Mouse (Mus musculus): ENCODE measurements around the gene Grm6.
A peak's percentile ranks its signal among the peaks of the same experiment; 100 is the strongest.

Gene Grm6

DNA sequence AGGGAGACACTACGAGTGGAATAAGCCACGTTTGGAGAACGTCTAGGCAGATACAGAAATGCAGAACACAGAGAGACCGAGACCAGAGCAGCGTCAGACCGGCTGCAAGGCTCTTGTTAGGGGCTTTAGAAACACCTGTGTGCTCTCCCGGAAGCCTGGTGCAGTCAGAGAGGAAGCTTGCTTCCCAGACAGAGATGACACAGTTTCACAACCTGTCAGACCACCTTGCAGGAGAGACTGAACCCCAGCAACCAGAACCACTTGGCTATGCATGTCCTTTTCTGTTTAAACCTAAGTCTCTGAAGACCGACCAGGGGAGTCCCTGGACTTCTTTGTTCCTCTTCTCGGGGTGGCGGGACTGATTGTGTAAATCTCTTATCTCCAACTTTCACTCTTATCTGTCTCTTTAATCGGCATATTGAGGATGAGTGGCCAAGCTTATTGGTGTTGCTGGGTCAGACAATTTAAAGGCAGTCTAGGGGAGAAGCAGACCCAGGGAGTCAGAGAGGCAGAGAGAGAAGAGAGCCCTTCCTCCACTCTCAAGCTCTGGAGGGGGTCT, at the start of gene Grm6:
Grm6 (plus strand) TSS at position 509 of the 559 bp plus-strand sequence.
- DNase-seq (ENCODE audit: low spot score): no peak

DNA sequence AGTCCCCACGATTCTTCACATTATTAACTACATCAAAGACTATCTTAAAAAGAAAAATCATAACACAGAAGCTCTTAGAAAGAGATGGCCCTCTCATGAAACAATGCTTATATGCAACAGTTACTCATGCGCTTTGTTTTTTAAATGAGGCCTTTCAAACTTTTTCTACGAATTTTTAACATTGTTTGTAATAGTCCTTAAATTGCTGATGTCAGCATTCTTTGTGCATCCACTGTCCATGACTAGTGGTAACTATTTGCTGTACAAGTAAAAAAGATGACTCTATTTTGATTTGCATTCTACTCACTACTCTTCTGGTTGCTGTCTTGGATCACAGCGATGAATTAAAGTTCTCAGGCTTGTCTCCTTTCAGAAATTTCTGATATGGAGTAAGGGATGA, 36.3 kb upstream of the Grm6 start:
- no peak for DNase-seq (ENCODE audit: low spot score)

DNA sequence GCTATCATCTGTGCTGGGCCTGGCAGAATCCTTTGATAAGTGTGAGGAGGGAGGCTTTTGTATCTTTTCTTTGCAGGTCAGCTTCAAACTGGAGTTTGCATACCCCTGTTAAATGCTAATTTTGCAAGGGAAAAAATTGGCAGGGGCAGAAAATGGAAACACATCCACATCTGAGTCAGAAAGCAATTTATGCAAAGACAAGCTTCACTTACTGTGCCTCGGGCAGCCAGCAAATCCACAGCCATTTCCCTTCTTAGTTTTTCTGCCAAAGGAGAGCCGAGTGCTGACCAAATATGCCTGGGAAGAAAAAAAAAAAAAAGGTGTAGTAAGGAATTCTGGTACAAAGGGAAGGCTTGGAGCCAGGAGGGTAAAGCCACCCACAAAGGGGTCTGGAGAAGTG, 24.3 kb upstream of the Grm6 start:
- DNase-seq (ENCODE audit: low spot score): no peak

DNA sequence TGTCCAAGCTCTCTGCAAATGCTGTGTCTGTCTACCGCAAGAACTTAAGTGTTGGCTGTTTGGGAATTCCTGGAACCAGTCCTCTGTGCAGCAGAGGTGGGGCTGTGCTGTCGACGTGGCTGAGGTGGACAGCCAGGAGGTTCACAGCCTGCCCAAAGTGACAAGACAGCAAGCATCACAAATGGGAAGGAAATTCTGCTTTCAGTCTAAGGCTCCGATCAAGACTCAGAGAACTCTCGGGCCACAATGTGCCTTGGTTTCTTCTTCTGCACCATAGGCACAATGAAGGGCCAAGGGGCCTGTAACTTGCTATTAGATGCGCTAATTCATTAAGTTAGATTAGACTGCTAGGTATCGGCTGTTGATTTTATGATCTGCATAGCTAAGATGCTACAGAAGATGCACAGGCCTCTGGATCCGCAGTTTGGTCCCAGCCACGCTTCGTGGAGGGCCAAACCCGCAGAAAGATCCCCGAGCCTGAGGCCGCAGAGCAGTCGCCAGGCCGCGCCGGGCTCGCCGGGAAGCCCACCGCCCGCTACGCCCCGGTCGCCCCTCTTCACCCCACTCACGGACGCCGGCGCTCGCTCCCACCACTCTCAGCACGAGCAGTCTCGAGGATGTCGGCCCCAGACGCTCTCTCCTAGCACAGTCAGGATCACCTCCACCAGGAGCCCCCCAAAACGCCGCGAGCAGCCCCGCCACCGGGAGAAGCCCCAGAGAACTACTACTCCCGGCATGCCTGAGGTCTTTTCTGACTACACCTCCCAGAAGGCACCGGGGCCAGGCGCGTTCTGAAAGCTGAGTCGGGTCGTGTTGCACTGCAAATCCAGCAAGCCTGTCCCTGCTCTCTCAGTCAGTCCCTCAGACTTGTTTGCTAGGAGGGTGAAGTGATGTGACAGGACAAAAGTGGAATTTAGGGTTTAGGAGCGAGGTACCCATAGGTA, 23.2 kb upstream of the Grm6 start, which contains the start of gene Zfp354c:
Zfp354c (minus strand) TSS at position 715 of the 944 bp plus-strand sequence.
- peak; percentile 94 for DNase-seq (ENCODE audit: low spot score)

DNA sequence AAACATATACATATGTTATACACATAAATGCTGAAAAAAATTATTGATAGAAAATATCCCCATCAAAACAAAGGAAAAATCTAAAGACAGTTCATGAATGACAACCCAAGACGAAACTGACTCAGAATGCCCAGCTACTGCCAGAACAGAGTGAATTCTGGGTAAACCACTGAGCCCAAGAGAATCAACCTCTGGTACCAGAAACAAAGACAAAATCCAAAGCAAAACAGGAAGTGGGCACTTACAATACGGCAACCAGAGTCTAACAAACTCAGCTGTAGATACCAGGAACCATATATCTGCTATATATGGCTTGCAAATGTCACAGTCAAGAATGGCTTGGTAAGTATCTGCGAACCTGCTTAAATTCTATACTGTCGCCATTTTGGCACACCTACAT, 14.8 kb upstream of the Grm6 start:
- no peak for DNase-seq (ENCODE audit: low spot score)

DNA sequence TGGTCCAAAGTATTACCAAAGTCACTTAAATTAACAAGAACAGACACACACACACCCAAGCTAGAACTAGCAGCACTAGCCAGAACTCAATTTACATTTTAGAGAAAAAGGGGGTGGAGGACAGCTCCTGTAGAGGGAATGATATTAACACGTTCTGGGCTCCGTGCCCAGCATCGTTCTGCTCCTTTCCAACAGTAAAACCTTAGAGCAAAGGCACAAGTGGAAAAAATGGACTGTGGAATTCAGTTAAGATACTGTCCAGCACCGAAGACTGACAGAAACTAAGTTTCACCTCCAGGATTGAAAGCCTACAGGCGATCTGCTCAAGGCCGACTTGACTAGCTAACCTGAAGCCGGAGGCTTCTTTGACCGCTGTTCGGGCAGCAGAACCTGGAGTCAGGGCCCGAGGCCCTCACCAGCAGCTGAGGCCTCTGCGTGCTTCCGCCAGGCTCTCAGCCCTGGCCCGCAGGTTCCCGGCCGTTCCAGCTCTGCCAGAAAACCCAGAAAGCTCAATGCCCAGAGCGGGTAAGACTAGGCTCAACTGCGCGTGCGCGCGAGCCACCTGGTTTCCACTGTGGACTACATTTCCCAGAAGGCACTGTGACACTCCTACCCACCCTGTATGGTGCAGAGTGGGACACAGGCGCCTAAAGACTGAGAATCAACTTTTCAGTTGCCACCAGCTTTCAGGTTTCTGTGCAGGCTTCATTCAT, 9.3 kb upstream of the Grm6 start, which contains the start of gene Zfp879:
Zfp879 (minus strand) TSS at position 530 of the 713 bp plus-strand sequence.
- DNase-seq (ENCODE audit: low spot score): peak; percentile 96

DNA sequence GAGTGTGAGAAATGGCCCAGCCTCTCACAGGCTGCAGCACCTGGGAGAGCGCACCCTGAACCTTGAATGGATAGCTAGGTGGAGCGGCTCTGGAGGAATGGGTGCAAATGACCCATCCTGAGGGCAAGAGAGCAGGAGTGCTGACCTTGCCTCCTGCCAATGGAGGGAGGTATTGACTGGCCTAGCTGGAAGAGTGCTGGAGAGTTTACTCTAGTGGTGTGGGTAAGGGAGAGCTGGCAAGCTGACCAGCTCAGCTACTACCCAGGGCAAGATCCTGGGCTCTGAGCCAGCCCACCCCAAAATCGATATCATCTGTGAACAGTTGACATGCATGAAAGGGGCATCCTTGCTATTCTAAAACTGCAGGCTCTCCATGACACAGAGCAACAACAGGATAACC, 4.5 kb upstream of the Grm6 start:
- no peak for DNase-seq (ENCODE audit: low spot score)

DNA sequence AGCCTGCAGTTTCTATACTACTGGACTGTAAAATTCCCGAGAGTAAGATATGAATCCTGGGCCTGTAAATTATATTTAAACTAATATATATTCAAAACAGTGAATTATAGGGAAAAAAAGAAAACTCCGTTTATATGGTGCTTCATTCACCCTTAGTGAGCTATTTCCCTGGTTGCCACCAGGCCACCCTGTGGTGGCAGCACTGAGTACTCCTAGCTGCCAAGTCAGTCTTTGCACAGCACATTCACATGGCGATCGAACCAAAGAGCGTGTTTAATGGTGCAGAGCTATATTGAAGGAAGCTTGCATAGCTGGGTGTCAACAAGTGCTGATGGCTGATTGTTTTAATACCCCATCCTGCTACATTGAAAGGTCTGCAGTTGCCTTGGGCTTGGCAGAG, 3.4 kb upstream of the Grm6 start:
- peak; percentile 6 for DNase-seq (ENCODE audit: low spot score)

DNA sequence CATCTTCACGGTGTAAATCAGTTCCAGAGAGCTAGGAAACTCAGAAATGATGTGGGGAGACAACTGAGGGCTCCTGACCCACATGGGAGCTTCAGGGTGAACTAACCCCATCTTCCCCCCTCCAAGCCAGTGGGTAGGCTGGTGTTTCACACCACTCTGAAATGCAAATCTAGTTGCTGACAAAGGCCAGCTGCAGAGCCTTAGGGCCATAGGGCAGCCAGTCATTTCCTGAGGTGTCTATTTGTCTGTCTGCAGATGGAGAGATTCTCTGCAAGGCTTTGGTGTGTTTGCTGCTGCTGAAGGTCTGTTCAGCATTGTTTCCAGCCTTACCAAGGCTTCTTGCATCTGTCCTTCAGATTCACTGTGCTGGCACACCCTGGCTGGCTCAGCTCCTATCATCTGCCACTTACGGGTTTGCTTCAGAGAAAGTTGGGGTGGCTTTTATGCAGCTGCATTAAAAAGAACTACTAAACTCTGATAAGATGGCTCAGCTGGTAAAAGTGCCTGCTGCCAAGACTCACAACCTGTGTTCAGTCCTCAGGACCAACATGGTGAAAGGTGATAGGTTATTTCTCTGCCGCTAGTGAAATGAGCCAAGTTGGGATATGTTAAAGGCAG, 1.9 kb upstream of the Grm6 start:
- DNase-seq (ENCODE audit: low spot score): no peak

DNA sequence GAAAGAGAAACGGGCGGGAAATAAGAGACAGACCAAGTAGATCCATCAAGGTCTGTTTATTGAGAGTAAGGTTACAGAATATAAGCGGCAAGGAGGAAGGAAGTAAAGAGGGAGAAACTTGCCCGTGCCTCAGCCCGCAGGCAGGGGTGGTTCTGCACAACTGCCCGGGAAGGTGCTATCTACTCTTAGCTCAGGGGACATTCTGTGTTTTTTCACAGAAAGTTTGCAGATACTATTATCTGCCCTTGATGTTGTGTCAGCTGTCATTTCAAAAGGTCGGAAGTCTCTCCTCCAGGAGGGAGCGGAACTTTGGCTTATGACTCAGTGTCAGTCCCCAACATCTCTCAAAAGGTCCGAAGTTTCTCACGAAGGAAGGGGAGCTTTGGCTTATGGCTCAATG, 1.2 kb upstream of the Grm6 start:
- peak; percentile 4 for DNase-seq (ENCODE audit: low spot score)

DNA sequence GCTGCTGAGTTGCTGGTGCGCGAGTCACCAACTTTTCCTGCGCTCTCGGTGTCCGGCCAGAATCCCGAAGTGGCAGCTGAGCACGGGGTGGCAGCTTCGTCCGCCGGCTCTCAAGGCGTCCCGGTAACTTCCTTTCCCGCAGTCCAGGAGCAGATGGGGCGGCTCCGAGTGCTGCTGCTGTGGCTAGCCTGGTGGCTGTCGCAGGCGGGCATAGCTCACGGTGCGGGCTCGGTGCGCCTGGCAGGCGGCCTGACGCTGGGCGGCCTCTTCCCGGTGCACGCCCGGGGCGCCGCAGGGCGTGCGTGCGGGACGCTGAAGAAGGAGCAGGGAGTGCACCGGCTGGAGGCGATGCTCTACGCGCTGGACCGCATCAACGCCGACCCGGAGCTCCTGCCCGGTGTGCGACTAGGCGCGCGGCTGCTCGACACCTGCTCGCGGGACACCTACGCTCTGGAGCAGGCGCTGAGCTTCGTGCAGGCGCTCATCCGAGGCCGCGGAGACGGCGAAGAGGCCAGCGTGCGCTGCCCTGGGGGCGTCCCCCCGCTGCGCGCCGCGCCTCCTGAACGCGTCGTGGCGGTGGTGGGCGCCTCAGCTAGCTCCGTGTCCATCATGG, 610 bp downstream of the Grm6 start:
- peak; percentile 20 for DNase-seq (ENCODE audit: low spot score)

DNA sequence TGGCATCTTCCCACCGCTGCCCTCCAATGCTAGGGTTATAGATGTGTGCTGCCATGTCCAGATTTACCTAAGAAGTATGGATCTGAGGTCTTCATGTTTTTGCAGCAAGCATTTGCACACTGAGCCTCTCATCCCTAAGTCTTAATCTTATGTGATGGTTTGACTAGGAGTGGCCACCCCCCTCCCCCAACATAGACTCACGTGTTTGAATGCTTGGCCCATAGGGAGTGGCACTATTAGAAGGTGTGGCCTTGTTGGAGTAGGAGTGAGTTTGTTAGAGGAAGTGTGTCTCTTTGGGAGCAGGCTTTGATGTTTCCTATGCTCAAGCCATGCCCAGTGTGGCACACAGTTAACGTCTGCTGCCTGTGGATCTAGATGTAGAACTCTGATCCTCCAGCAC, 28.2 kb downstream of the Grm6 start:
- no peak for DNase-seq (ENCODE audit: low spot score)

DNA sequence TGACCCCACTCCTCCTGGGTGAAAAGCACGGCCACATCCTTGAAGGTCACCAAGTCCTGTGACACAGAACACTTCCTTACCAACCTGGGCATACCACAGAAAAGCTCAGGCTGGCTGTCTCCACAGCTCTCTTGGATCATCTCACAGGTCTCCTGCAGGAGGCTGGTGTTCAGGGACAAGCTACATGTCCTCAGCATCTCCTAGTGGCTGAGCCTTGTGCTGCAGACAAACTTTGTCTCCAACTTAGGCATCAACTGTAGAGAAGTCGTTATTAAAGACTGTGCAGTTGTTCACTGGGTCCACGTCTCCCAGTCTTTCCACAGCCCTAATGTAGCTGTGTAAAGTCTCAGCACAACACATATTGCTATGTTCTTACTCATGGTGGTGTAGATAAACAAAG, 33.3 kb downstream of the Grm6 start:
- no peak for DNase-seq (ENCODE audit: low spot score)

DNA sequence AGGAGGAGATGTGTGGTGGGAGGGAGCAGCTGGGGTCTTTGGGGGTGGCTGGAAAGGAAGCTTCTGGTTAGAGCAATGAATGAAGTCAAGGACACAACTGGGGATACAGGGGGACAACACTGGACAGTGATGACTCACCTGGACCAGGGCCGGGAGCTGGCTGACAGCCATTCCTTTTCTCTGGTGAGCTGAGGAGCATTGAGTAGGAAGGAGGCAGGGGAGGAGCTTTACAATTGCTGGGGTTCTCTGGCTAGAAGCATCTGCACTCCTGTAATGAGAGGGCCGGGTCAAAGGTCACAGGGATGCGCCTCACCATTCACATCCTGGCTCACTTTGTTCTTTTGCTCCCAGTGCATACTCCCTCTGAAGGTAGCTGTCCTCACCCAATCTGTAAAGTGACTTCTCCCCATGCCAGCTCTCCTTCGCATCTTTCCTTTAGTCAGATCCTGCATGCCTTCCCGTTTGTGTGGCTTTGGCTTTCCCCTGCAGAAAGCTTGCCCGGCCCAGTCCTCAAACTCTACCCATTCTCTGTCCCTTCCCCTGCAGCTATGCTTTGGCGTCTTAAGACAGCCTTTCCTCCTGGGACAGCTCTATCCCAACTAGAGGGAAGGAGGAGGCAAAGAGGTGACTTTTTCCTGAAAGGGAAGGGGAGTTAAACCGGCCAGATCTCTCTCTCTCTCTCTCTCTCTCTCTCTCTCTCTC, 35.9 kb downstream of the Grm6 start:
- peak; percentile 28 for DNase-seq (ENCODE audit: low spot score)

DNA sequence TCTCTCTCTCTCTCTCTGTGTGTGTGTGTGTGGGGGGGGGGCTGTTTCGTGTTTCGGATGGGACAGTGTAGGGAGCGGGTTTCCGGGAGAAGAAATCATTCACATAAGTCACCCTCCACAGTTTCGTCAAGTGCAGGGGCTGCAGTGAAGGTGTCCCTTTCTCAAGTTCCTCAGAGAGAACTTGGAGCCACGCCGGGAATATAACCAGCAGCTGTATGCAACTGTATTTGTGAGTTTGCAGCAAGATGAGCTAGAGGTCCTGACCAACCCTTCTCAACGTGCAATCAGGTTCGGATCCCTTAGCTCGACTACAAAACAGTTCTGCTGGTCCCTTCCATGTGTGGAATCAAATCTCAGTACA, 36.4 kb downstream of the Grm6 start:
- DNase-seq (ENCODE audit: low spot score): no peak

DNA sequence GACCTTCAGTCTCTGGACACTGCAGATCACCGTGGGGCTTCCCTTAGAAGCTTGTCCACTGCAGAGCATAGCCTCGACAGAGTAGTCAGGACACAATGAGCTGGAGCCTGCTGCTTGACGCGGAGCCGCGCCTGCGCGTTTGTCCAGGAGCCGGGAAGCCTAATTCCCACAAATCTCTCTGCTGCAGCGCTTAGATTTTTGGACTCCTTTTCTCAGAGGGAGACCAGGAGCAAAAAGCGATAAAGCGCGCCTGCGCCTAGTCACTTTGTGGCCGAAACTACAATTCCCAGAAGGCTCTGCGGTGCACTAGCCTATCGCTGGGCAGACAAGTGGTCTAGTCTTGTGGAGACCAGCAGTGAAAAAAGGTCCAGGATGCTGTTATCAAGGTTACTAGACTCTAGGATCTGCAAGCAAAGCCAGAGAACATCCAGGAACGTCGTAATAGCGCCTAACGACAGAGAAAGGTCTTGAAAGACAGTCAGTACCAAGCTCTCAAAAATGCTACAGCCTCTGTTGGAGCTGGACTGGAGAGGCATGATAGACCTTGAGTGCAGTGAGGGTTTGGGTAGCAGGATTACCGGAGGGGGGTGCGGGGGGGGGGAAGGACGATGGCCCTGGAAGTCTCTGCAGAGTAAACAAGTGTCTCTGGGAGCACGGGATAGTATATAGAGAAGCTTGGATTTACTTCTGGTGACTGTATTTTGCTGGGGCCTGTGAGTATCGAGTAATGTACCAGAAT, 37.1 kb downstream of the Grm6 start, which contains the start of gene Zfp454:
Zfp454 (minus strand) TSS at position 262 of the 739 bp plus-strand sequence.
- peak; percentile 98 for DNase-seq (ENCODE audit: low spot score)

DNA sequence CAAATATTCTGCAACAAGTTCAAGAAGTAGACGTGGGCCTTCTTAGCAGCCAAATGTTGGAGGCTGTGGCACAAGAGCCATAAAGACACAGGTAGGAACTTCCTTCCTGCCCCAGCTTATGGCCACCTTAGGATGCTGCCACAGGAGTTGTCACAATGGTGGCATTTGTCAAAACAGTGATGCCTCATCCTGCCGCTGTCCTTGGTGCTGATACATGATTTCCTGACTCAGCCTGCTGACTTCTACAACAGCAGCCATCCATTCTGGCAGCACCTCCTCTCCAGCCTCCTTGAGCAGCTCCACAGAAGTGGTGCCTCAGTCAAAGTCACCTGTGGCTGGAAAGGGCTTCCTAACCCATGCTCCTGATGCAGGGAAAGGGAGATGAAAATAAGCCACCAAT, 42.0 kb downstream of the Grm6 start:
- DNase-seq (ENCODE audit: low spot score): no peak

DNA sequence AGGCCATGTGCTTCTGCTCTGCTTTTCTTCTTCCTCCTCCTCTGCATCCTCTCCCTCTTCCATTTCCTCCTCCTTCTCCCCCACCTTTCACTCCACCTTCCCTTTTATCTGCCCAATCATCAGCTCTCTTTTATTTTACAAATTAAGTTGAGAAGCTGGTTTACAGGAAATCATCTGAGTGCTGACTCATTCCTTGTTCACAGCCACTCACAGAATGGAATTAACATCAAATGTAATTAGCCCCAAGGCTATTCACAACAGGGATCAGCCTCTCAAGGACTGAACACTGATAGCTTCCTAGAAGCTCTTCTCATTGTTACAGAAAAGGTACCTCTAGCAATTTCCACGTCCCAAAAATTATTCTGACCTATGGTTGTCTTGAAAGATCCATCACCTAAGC, 46.9 kb downstream of the Grm6 start:
- DNase-seq (ENCODE audit: low spot score): no peak

DNA sequence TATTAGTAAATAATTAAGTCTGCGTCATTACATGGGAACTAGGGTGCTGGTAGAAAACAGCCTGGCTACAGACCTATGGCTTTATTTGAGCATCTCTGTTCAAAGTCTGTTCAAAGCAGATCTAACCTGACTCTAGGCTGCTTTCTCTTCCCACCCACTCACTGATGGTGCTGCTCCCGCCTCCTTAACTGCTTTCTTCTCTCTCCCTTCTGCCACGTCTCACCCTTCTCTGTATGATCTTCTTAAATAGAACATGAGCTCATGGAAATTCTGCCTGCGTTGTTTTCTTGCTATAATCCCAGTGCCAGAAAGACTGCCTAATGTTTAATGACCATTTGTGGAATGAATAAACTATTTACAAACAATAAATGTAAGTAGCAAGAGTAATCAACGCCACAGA, 57.7 kb downstream of the Grm6 start:
- DNase-seq (ENCODE audit: low spot score): no peak

DNA sequence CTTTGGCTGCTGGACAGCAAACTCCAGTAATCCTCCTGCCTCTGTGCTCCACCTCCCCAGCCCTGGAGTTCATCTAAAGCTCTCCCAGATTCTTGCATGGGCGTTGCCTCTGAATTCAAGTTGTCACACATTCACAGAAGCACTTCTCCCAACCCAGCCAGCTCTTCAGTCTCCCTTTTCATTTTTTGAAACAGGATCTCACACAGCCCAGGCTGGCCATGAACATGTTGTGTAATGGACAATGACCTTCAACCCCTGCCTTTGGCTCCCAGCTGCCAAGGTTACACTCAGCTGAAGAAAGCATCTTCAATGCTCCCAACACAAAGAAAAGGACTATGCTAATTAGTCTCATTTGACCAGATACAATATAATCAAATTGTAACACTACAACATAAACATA, 62.8 kb downstream of the Grm6 start:
- DNase-seq (ENCODE audit: low spot score): no peak

DNA sequence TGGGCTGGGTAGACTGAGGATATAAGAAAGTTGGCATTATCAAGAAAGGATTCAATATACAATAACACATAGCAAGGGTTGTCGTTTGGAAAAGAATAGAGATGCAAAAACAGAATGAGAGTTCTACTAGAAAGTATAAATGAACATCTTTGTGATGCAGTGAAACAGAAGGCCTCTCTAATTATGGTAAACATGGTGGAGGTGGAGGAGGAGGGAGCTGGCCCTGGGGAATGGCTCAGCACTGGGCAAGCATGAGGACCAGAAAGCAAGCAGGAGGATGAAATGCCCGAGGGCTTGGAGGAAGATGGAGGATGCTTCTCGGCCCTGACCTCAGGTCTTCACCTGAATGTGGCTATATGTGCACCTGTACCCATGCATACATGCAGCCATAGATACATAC, 64.0 kb downstream of the Grm6 start:
- no peak for DNase-seq (ENCODE audit: low spot score)
